Mouse (Mus musculus) myocyte (in vitro differentiated cells): ENCODE measurements around the gene Nrf1.

Source experiments
- POLR2AphosphoS2 ChIP-seq: IDR thresholded peaks from one replicate; pipeline ENCODE4 v1.6.1; 2011; ENCODE audit warnings: low read depth, control low read depth; ENCODE audit not compliant: insufficient read length
- TCF12 ChIP-seq: IDR thresholded peaks from one replicate; pipeline ENCODE4 v1.6.1; 2011; ENCODE audit warnings: mild to moderate bottlenecking, control low read depth; ENCODE audit not compliant: poor library complexity, insufficient read depth, severe bottlenecking

DNA sequence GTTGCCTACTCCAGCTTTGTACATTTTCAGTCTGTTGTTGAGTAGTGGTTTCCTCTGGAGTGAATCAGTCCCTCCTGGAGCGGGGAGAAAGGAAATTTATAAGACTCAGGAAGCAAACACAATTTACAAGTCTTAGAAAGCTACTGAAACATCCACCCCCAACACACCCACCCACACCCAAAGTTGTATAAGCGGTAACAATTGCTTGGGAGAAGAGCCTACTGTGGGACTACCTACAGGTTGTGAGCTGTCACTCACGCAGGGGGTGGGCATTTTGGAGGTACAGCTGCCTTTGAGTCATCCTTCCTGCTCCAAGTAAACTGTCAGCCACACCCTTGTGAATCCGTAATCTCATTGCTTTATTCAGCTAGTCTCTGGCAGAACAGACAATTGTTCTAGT lies 19.4 kb upstream of the Nrf1 start:
- TF ChIP-seq POLR2AphosphoS2 (no peak), TCF12 (no peak)
